Mouse (Mus musculus): ENCODE data around the gene 4930572O03Rik. TPM values are rescaled to one million over a fixed set of nuclear protein-coding genes. Genes with fewer than 3 reads are reported as not detected.

Gene 4930572O03Rik
- polyA plus RNA-seq, 1 experiment from 2014 or later, result not detected

Other genes starting within 250 kb of the 4930572O03Rik start
- gene Gm21149, start 180.5 kb downstream of the 4930572O03Rik start, polyA plus RNA-seq (2015; fragmentation: Nextera tagmentation; extraction: Ambion mirVana), result not detected in 2 replicates
- gene Gm21190, start 127.8 kb downstream of the 4930572O03Rik start, polyA plus RNA-seq (2015; fragmentation: Nextera tagmentation; extraction: Ambion mirVana), result not detected in 2 replicates
- gene Gm21083, start 79.7 kb downstream of the 4930572O03Rik start, polyA plus RNA-seq (2015; fragmentation: Nextera tagmentation; extraction: Ambion mirVana), result 0.15 TPM in 1 of 2 replicates, not detected in the other
- gene Speer4d, start 38.0 kb downstream of the 4930572O03Rik start, polyA plus RNA-seq (2015; fragmentation: Nextera tagmentation; extraction: Ambion mirVana), result not detected in 2 replicates
- not detected in 2 replicates for gene Speer4c, start 57.2 kb upstream of the 4930572O03Rik start, polyA plus RNA-seq (2015; fragmentation: Nextera tagmentation; extraction: Ambion mirVana)

All from intestine, embryonic 16.5 days (tissue).